Mouse (Mus musculus) adrenal gland, adult (tissue): ENCODE data around the gene 3110040N11Rik.

Experiments used
- DNase-seq, 2 experiments: peaks; one replicate each; pipeline ENCODE4 v3.0.0; 2022 to 2023; ENCODE audit warnings: low spot score in 1 of 2; ENCODE audit not compliant: inconsistent age in 2 of 2

The 3110040N11Rik gene

DNA sequence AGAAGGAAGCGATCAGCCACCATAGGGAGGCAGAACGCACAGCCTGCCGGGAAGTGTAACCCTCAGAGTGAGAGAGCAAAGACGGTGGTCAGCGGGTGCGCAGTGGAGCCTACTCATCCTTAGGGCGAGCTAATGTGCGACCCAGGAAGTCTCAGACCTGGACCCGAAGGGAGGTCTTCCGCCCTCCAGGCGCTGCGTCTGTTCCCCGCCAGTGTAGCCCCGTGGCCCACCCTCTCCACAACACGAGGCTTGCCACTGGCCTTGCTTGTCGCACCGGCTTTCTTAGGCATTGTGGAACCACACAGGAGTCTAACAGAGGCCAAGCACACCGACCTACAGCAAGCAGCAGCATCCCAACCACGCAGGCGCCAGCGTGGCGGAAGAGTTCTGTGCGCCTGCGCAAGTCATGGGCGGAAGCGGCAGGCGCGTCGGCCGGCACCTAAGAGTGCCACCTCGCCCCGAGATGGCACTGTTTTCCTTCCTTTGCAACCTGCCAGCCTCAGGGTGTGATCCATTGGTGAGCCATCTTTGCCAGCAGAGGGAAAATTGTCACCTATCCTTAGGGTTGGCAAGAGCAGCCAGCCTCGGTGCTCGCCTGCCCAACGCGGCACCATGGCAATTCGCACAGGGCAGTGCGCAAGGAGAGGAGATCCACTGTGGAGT is at the start of gene 3110040N11Rik:
TSS of gene 3110040N11Rik (minus strand) at position 384 of the 663 bp plus-strand sequence.
- DNase-seq = peak; percentile 88 to 94

DNA sequence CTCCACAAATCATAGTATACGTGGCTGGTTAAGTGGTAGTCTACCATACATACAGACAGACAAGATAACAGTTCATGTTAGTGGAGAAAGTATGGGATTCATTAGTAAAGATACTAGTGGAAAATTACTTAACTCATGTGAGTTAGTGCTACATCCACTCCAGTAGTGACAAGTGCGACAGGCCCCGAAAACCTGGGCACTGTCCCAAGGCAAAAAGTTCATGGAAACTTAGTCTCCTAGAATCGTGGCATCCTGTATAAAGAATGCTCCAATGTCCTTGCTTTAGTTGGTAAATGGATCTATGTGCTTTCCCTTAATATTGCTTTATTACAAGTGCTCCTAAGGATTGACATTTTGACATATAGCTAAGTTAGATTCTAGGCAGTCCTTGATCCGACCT is 48.5 kb upstream of the 3110040N11Rik start:
- DNase-seq = peak; percentile 50 to 82

DNA sequence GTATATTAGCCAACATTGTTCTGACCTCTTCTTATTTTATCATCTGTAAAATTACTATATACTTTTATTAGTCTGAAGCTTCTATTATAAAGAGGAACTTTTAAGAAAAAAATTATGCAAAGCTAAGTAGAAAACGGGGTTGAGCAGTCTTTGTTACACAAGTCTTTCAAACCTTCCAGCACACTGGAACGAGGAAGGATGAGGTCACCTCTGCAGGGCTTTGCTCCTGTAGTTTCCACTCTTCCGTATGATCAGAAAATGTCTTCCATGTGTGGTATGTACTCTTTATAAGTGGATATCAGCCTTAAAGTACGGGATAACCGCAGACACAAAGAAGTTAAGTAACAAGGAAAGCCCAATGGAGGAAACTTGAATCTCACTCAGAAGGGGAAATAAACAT is 46.2 kb upstream of the 3110040N11Rik start:
- no peak for DNase-seq

DNA sequence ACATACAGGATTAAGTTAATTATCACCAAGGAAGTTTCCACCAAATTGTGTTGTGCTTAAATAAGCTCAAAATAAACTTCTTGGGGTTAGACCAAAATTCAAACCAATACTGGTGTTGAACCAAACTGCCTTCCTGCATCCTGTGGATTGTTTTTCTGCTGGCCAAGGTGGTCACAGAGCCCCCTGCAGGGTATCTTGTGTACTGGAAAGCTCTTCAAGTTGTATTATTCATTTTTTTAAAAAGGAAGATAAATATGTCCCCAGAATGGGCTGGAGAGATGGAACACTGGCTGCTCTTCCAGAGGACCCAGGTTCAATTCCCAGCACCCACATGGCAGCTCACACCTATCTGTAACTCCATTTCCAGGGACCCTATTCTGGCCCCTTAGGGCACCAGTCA is 45.6 kb upstream of the 3110040N11Rik start:
- DNase-seq = no peak

DNA sequence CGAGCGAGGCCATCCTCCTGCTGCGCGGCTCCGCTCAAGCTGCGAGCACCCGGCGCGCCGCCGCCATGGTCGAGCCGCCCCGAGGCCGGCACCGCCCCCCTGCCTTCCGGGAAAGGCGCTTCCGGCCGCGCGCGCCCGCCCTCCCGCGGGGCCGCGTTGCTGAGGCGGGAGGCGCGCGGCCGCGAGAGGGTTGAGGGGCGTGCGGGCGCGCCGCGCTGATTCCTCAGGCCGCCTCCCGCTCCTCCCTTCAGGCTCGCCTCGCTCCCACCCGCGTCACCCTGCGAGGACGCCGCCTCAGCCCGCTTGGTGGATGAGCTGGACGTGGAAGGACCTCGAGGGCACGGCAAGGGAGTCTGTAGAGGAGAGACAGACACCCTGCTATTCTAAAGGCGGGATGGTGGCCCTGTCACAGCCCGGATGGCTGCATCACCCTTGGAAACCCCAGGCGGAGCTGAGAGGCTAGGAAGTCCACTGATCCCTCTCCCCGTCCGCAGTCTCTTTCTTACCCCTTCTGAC is 40.2 kb upstream of the 3110040N11Rik start, which contains the start of gene Btbd1:
TSS of gene Btbd1 (minus strand) at position 53 of the 516 bp plus-strand sequence.
- DNase-seq = peak; percentile 91 to 95

DNA sequence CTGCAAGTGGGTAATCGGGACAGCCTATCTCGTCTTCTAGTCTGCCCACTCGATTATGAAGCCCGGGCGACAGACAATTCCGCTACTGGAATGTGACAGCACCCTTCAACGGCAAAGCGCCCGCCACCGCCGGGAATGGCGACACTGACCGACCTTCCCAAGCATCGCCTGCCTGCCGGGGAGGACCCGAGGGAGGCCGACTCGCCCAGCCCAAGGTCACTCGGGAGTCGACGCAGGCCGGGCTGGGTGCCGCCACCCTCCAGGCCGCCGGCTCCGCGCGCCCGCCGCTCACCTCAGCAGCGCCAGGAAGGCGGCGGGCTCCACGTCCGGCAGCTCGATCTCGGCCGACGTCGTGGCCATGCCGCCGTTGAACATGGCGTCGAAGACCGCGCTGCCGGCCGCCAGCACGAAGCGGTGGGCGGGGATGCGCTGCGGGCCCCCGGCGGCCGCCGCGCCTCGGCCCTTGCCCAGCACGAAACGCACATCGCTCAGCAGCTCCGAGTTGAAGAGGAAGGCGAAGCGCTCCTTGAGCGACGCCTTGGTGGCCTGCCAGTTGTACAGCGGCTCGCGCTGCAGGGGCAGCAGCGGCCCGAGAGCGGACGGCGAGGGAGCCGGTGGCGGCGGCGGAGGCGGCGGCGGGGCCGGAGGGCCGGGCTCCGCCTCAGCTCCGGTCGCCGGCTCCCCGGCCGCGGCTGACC is 39.6 kb upstream of the 3110040N11Rik start:
- peak; percentile 79 to 91 for DNase-seq

DNA sequence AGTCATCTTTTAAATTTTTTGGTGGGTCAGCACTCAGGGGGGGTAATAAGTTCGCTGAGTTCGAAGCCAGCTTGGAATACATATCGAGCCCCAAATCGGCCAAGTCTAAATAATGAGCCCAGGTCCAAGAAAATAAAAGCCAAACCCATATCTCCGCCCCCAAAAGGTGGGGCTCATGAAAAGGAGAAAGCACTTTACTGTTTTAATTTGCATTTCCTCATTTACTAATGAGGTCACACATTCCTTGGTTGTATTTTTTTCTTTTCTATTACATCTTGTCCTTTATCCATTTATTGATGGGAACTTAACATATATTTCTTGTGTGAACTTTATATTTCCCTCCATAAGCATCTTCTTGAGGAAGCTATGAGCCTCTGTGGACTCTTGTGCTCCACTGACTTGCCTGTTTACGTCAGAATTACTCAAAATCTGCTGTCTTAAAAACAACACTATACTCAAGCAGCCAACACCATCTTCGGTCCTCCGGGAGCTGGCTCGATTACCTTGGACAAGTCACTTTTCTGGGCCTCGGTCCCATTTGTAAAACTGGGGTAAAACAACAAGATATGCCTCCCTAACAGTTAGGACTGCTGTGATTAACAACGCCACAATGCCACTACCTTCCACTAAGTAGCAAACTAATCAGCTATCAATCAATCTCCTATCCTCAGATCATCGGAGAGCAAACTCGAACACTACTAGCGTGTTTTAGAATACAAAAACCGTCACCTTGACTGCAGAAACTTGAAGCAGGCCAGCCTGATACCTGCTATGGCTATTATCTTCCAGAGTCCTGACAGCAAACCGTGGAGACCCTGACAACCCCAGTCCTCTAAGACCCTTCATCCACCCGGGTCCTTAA is 38.8 kb upstream of the 3110040N11Rik start:
- peak; percentile 29 to 76 for DNase-seq

DNA sequence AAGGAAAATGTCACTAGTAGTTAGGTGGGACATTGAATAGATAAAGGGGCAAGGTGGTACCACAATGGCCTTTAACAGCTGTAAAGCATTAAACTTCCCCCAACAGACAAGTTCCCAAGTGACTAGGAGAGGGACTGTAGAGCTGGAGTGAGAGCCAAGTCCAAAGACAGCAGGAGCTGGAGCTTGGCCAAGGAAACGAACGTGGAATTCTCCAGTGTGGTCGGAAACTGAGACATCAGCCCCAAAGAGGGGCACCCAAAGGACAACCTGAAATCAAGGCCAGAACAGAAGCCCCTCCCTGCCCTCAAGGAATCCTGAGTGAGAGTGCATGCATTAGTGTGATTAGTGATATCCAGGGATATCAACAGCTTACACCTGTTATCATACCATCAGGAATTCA is 36.1 kb upstream of the 3110040N11Rik start:
- DNase-seq = peak; percentile 39 to 67

DNA sequence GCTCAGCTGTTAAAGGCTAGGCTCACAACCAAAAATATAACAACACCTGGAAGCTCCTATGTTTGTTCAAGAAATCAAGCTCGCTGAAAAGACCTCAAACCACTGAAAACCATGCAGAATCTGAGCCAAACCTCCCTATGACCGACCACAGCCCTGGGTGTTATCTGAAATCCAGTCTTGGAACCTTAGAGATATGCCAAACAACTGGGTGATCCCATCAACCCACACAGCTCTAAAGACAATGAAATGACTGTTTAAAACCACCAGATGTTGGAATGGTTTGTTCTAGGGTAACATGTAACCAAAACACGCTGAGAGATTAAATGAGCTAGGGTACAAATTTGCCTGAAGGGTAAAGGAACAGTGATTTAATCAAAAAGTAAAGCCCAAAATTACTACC is 35.6 kb upstream of the 3110040N11Rik start:
- DNase-seq = no peak

DNA sequence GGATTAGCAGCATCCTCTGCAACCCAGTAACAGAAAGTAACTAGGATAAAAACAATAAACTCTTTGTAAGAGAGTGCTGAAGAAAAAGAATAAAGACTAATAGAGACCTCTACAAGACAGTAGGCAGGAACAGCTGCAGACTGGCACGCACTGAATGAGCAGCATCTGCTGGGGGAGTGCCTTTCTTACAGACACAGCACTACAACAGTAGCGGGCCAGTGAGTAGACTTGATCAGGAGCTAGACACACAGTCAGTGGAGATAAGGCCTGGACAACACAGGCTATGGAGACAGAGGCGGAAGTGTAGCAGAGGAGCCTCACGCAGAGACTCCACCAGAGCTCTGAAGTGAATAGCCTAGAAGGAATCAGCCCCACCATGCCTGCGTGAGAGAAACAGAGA is 16.8 kb upstream of the 3110040N11Rik start:
- DNase-seq = no peak

DNA sequence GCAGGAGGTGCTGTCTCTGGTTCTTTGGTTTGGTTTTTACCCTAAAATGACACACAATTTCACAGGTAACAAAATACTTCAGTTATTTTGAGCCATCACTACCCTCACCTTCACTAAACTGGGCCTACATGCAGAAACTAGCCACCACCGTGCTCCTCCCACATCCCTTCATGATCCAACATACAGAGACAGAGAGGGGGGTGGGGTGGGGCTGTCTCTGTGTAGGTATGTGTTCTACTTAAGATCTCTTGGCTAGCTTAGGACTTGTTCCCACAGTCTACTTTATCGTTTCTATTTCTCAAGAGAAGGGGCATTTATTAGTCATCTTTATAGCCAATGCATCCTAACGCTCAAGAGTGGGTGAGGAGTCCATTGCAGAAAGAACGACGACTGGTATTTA is 742 bp downstream of the 3110040N11Rik start:
- DNase-seq = peak; percentile 32 to 73

DNA sequence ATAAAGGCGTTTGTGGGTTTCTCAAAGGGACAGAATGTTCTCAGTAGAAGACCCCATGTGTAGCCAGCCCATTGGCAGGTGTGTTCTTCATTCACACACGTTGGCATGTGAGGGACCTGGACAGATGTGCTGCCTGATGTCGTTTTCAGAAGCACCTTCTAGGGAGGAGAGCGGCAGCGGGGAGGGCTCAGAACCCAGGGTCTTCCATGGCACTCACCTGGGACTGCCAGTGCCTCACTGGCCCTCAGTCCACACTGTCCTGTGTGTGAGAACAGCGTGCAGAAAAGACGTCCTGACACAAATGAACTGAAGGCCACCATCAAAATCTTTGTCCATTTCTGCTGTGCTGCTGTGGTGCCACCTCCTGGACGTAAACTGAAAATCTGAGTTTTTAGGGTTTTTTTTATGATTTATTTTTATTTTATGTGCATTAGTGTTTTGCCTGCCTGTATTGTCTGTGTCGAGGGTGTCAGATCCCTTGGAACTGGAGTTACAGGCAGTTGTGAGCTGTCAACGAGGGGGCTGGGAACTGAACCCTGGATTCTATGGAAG is 11.5 kb downstream of the 3110040N11Rik start:
- peak in 1 of 2 experiments; percentile 53 for DNase-seq

DNA sequence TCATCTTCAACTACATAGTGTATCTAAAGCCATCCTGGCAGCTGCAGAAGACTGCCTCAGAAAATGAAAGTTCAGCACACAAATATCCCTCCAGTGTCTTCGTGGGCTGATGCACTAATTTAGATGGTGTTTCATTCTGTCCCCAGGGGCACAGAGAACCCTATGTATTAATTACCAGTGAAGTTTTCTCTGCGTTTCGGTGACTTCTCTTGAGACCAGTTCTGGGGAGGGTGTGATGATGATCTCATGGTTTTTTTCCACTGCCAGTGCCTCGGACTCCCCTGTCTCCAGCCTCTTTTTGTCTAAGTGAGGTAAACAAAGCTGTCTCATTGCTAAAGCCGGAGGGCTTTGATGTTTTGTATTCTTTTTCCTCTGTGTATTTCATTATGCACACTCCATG is 14.0 kb downstream of the 3110040N11Rik start:
- peak; percentile 27 to 70 for DNase-seq

DNA sequence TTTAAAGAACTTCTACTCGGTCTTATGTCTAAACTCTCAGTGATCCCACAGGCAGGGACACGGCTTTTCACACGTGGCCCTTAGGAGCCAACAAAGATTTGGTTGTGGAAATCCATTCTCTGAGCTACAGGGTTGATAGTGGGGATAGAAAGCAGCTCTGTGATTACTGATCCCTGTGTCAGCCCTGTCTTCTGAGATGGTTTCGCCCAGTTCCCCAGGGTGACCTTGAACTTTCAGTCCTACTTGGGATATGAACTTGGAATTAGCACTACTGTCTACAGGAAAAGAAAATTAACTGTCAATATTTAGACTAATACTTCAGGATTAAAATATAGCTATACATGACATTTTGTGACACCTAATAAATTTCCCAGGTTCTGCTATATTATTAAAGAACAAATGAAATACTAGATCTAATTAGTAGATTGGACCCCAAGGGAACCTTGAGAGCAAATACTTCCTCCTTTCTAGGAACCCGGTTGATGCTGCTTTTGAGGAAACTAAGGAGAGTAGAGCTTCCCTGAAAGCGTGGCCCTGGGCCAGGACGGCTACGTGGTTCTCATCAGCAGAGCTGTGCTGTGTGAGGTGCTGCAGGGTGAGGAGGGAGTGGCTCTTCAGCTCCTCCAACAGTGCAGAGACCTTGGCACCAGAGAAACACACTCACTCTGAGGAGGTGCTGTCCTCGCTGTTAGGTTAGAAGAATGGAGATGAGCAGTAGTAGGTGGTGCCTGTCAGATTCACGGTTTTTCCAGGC is 16.3 kb downstream of the 3110040N11Rik start:
- peak; percentile 58 to 72 for DNase-seq

DNA sequence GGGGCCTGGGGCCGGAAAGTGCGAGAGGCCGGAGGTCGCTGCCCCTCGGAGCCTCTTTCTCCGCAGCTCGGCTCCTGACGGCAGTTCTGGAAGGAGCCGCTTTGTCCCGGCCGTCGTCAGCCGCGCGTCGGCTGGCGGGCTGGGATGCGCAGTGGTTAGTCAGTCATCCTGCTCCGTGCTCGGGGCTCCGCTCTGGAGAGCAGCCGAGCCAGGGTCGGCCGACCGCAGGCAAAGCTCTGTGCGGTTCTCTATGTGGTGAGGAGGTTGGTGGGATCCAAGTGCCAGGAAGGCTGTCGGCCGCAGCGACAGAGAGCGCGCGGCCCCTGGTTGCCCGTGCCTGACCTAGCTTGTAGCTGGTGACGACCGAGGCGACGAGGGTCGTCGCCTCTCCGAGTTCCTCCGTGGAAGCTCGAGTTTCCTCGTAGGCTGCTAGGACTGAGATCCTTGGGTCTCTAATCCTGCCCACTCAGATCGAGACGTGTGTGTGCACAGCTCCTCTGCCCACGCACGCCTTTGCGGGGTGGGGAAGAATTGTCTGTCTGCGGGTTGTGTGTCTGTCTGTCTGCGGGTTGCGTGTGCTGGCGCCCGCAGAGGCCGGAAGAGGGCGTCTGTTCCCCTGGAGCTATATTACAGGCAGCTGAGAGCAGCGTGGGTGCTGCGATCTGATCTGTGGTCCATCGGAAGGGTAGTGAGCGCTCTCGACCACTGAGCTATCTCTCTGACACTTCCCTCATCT is 26.0 kb downstream of the 3110040N11Rik start:
- peak in 1 of 2 experiments; percentile 63 for DNase-seq

DNA sequence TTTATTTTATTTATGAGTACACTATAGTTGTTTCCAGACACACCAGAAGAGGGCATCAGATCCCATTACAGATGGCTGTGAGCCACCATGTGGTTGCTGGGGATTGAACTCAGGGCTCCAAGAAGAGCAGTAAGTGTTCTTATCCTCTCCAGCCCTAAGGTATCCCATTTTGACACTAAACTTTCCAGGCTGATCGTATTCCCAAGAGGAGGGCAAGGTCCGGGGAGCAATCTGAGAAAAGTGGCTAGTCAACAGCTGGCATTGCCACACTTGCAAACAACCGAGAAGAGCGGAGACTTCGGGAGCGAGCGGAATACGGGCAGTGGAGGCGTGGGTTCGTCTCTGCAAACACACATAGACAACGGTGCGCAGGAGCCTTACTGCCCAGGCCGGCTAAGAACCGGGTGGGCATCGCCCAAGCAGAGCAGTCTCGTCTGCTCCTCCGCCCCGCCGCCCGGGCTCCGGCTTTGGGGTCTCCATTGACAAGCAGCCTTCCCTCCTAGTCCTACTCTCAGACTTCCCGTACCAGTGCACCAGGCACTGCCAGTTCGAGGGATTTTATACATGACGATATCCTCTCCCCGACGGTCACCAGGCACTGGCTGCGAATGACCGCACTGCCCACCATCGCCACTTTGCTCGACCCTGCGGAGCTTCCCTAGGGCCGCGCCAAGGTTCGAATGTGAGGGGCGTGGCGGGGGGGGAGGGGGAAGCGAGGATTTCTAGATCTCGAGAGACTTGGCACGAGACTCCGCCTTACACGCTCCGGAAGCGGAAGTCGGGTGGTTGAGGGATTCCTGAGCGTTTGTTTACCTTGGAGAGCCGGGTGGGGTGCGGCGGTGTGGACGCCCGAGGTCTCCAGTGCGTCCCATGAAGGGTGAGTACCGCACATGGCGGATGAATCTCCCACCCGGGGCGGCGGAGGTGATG is 26.8 kb downstream of the 3110040N11Rik start, which contains the start of gene Ramac:
TSS of gene Ramac (plus strand) at position 746 of the 930 bp plus-strand sequence.
- DNase-seq = peak; percentile 89 to 96

DNA sequence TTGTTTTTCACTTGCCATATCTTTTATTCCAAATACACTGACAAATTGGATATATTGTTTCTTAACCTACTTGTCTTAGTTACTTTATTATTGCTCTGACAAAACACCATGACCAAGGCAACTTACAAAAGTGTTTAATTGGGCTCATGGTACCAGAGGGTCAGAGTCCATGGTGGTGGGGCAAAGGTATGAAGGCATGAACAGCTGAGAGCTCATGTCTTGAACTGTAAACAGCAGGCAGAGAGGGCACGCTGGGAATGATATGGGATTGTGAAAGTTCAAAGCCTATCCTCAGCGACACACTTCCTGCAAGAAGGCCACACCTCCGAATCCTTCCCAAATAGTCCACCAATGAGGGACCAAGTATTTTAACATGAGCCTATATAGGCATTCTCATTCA is 41.3 kb downstream of the 3110040N11Rik start:
- DNase-seq = no peak

DNA sequence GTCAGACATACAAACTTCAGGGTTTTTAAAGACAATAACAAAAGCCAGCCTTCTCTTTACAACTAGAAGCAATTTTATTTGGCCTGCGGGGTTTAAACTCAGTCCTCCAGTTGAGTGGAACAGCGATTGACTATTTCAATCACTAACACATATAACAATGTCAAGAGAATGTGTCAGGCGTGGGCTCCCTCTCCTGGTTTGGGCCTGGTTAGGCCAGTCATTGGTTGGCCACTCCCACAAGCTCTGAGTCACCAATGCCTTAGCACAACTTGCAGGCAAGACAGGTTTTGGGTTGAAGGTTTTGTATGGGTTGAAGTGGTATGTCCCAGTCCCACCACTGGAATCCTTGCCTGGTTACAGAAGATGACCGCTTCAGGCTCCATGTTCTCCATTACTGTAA is 45.1 kb downstream of the 3110040N11Rik start:
- DNase-seq = peak; percentile 75 to 76
